Mouse (Mus musculus): ENCODE results near the gene Cphx2.
"Not testable (repeated sequence)": the region's sequence is repeated elsewhere in the genome, so short reads cannot be mapped to it uniquely, and the experiment has no call there.

The Cphx2 gene

DNA sequence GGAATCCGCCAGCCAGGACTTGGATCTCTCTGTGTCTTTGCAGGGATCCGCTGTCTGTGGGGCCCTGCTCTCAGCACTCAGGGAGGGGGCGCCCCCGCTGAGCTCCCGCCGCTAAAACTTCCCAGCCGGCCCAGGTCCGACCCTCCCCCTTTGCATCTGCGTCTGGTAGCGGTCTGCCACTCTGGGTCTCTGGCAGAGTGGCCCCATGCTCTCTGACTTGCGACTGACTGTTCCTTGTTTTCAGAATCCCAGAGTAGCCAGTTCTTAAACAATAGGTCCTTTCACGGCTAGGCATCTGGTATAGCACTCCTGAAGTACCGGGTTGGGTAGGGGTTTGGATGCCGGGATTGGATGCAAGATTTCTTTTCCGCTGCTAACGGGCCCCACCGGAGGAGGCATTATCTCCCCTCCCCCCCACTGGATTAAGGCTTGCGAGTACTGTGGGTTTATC is 37.3 kb downstream of the Cphx2 start:
- not testable (repeated sequence) for H3K27me3 ChIP-seq (ENCODE audit: control insufficient read depth, insufficient read depth, low read length, poor library complexity, severe bottlenecking); H3K36me3 ChIP-seq (ENCODE audit: control insufficient read depth, insufficient read depth, low read length, poor library complexity, severe bottlenecking); DNase-seq (ENCODE audit: low read depth, low spot score)

- not testable (repeated sequence) for H3K36me3 ChIP-seq (ENCODE audit: control insufficient read depth, insufficient read depth, low read length, poor library complexity, severe bottlenecking); DNase-seq (ENCODE audit: low read depth, low spot score)
These were observed 37.8 kb downstream of the Cphx2 start for GRCm38 (mm10) chr14:26119095-26119494.

More at GRCm38 (mm10) chr14:26119095-26119494, 37.8 kb downstream of the Cphx2 start:
- H3K27me3 ChIP-seq (ENCODE audit: control insufficient read depth, insufficient read depth, low read length, poor library complexity, severe bottlenecking), result not testable (repeated sequence)

All from splenic B cell, adult 2 months (primary cell).